Mouse (Mus musculus) heart, adult 2 months (tissue): Measurements from ENCODE around the gene Galnt18. TPM values are rescaled to one million over a fixed set of nuclear protein-coding genes. Genes with fewer than 3 reads are reported as not detected.

Experiments used
- DNase-seq, 2 experiments: peaks; one replicate each; pipeline ENCODE4 v3.0.0; 2021
- H3K27ac ChIP-seq: fragments of 200-600 bp; 2 replicates; pipeline ENCODE4 v1.8.1; 2022
- H3K27me3 ChIP-seq: fragments of 200-500 bp; 2 replicates; pipeline ENCODE4 v1.6.1; 2012; ENCODE audit warnings: mild to moderate bottlenecking, low read length, inconsistent platforms, mixed read lengths; ENCODE audit not compliant: control insufficient read depth, insufficient read depth
- H3K36me3 ChIP-seq: fragments of 200-500 bp; 2 replicates; pipeline ENCODE4 v1.6.1; 2012; ENCODE audit warnings: low read length, inconsistent platforms; ENCODE audit not compliant: control insufficient read depth, insufficient read depth
- H3K4me1 ChIP-seq: fragments of 200-500 bp; 2 replicates; pipeline ENCODE4 v1.6.1; 2011; ENCODE audit warnings: low read length; ENCODE audit not compliant: control insufficient read depth, insufficient read depth
- H3K4me3 ChIP-seq: fragments of 200-600 bp; 2 replicates; pipeline ENCODE4 v1.8.1; 2022
- H3K79me2 ChIP-seq: fragments of 200-500 bp; replicated peaks from 2 replicates; pipeline ENCODE4 v1.6.1; 2012; ENCODE audit warnings: mild to moderate bottlenecking, inconsistent platforms, low read length, moderate library complexity, mixed read lengths; ENCODE audit not compliant: control insufficient read depth, insufficient read depth
- H3K9ac ChIP-seq: fragments of 200-500 bp; 2 replicates; pipeline ENCODE4 v1.6.1; 2012; ENCODE audit warnings: low read depth, mild to moderate bottlenecking, control low read depth, inconsistent platforms, low read length, mixed read lengths
- CTCF ChIP-seq: fragments of 200-600 bp; IDR thresholded peaks from 2 replicates; pipeline ENCODE4 v1.8.1; 2022; ENCODE audit warnings: antibody characterized with exemption, mild to moderate bottlenecking, moderate library complexity
- EP300 ChIP-seq: fragments of 200-500 bp; IDR thresholded peaks from 2 replicates; pipeline ENCODE4 v1.6.1; 2011; ENCODE audit warnings: low read depth, low read length, control low read depth; ENCODE audit not compliant: insufficient read depth
- POLR2A ChIP-seq: fragments of 200-500 bp; IDR thresholded peaks from 2 replicates; pipeline ENCODE4 v1.6.1; 2011; ENCODE audit warnings: mild to moderate bottlenecking, low read depth, low read length, control low read depth; ENCODE audit not compliant: insufficient read depth
- WGBS: fragments of 180-500 bp; shearing (Covaris S2); methylation state at CpG from one replicate; pipeline ENCODE4 v1.1.7; 2018; 5-methylcytosine and 5-hydroxymethylcytosine counted together
- intact Hi-C: fragments of 180-260 bp; cut with DNase I; formaldehyde crosslinking; loops from one replicate; pipeline ENCODE4 v1.15.1; 2025
- long read RNA-seq: library from polyadenylated mRNA; stranded (forward); transcript quantifications from one replicate; pipeline ENCODE4 v2.0.0, GENCODE M21; 2021
- polyA plus RNA-seq: library from polyadenylated mRNA; depleted of rRNA; stranded (reverse); fragments of >200 nt; gene quantifications from 2 replicates; pipeline ENCODE4 v1.2.3, GENCODE M21; 2012; rRNA removed
- total RNA-seq, 2 experiments: library from RNA; stranded (reverse); gene quantifications; 2 replicates each; pipeline ENCODE4 v1.2.3; 2021

Gene Galnt18
- total RNA-seq (10 to 100 TPM; 11.4 to 13.6 TPM), polyA plus RNA-seq (12.1 and 16.6 TPM in 2 replicates)
- long read RNA-seq, transcript Galnt18-202 (11 exons, 2,530 nt): major isoform, 24 of 49 reads
- long read RNA-seq, partial matches to known transcripts: 0 of 49 reads
- long read RNA-seq, other reads (novel, unspliced or antisense): 25 of 49 reads

GRCm38 (mm10) chr7:111779504-111780242 is at the start of gene Galnt18:
Galnt18 (minus strand) TSS chr7:111779977.
- Histone ChIP-seq H3K36me3 (no peaks in the 10 kb centered on the region), H3K4me3 (peak within 1 kb of the TSS; percentile 67), H3K27ac (peak within 1 kb of the TSS; percentile 84), H3K9ac (peak within 1 kb of the TSS; percentile 70), H3K27me3 (no peaks in the 10 kb centered on the region), H3K79me2 (no peaks in the 10 kb centered on the region; the same call in 1 of the 2 replicates), H3K4me1 (peaks cover 15% of the 10 kb centered on the region)
- WGBS: under 1% methylated on average over 50 of the region's 52 CpGs
- intact Hi-C loops: loop anchor here (1.0 to 10.0 kb wide), 6 partner anchors 39 to 595 kb away; no protein-coding TSS in a partner anchor
- peak; percentile 96 to 97 for DNase-seq
- TF ChIP-seq EP300 (peak; percentile 71; the same call in 1 of the 2 replicates), POLR2A (peak; percentile 91), CTCF (peak; percentile 52)

- no peak overlapping the region for H3K4me3 ChIP-seq
- H3K27ac ChIP-seq: no peak overlapping the region
- H3K4me1 ChIP-seq: no peaks in the 10 kb centered on the region
- no peaks in the 10 kb centered on the region for H3K79me2 ChIP-seq
- no peak overlapping the region for H3K9ac ChIP-seq
- no peaks in the 10 kb centered on the region for H3K27me3 ChIP-seq
- peak; percentile 24 to 40 for DNase-seq
- WGBS: 72% methylated on average over 1 of the region's 1 CpGs
- TF ChIP-seq POLR2A (no peak), CTCF (no peak), EP300 (no peak)
- intact Hi-C loops: no loop called here
- no peaks in the 10 kb centered on the region for H3K36me3 ChIP-seq
Observed at GRCm38 (mm10) chr7:111827337-111827736, 47.6 kb upstream of the Galnt18 start.

- TF ChIP-seq CTCF (no peak), EP300 (no peak), POLR2A (no peak)
- DNase-seq: peak in 1 of 2 experiments; percentile 19
- no peak overlapping the region for H3K9ac ChIP-seq
- H3K27ac ChIP-seq: no peak overlapping the region
- no peak overlapping the region for H3K4me3 ChIP-seq
- H3K79me2 ChIP-seq: no peaks in the 10 kb centered on the region
- no peaks in the 10 kb centered on the region for H3K27me3 ChIP-seq
- peaks cover 3% of the 10 kb centered on the region; the same call in 1 of the 2 replicates for H3K4me1 ChIP-seq
- intact Hi-C loops: no loop called here
- WGBS: 31% methylated on average over 1 of the region's 1 CpGs
- H3K36me3 ChIP-seq: no peaks in the 10 kb centered on the region
Observed at GRCm38 (mm10) chr7:111813093-111813492, 33.3 kb upstream of the Galnt18 start.

- Histone ChIP-seq H3K9ac (no peak overlapping the region), H3K79me2 (no peaks in the 10 kb centered on the region), H3K36me3 (no peaks in the 10 kb centered on the region), H3K27ac (no peak overlapping the region), H3K27me3 (no peaks in the 10 kb centered on the region), H3K4me3 (no peak overlapping the region), H3K4me1 (peaks cover 3% of the 10 kb centered on the region; the same call in 1 of the 2 replicates)
- no peak for DNase-seq
- 73% methylated on average over 2 of the region's 2 CpGs for WGBS
- intact Hi-C loops: no loop called here
- no peak for TF ChIP-seq EP300
- TF ChIP-seq POLR2A: no peak
- no peak for TF ChIP-seq CTCF
Observed at GRCm38 (mm10) chr7:111811036-111811435, 31.3 kb upstream of the Galnt18 start.

GRCm38 (mm10) chr7:111809796-111810195 is 30.0 kb upstream of the Galnt18 start:
- no peak for DNase-seq
- Histone ChIP-seq H3K79me2 (no peaks in the 10 kb centered on the region), H3K27me3 (no peaks in the 10 kb centered on the region), H3K4me3 (no peak overlapping the region), H3K27ac (no peak overlapping the region), H3K36me3 (no peaks in the 10 kb centered on the region), H3K9ac (no peak overlapping the region), H3K4me1 (peaks cover 3% of the 10 kb centered on the region; the same call in 1 of the 2 replicates)
- WGBS: 80% methylated on average over 3 of the region's 3 CpGs
- intact Hi-C loops: no loop called here
- no peak for TF ChIP-seq POLR2A
- no peak for TF ChIP-seq CTCF
- TF ChIP-seq EP300: no peak

GRCm38 (mm10) chr7:111806083-111806482 is 26.3 kb upstream of the Galnt18 start:
- TF ChIP-seq POLR2A (no peak), EP300 (no peak), CTCF (no peak)
- 100% methylated on average over 1 of the region's 1 CpGs for WGBS
- no peaks in the 10 kb centered on the region for H3K79me2 ChIP-seq
- no peak overlapping the region for H3K9ac ChIP-seq
- no peaks in the 10 kb centered on the region for H3K27me3 ChIP-seq
- no peak for DNase-seq
- no peak overlapping the region for H3K27ac ChIP-seq
- intact Hi-C loops: no loop called here
- no peak overlapping the region for H3K4me3 ChIP-seq
- peaks cover 2% of the 10 kb centered on the region; the same call in 1 of the 2 replicates for H3K4me1 ChIP-seq
- H3K36me3 ChIP-seq: no peaks in the 10 kb centered on the region
